Mouse (Mus musculus) intestine, embryonic 16.5 days (tissue): ENCODE data around the gene Ddx28. TPM values are rescaled to one million over a fixed set of nuclear protein-coding genes. Genes with fewer than 3 reads are reported as not detected.

Experiments used
- ATAC-seq: fragments of 200-750 bp; cut with Nextera tagmentation; 2 replicates; pipeline ENCODE4 v1.8.0; 2017; ENCODE audit warnings: moderate TSS enrichment, moderate library complexity
- H3K27ac ChIP-seq: fragments of 300-500 bp; sonication (generic); 2 replicates; pipeline ENCODE4 v1.5.1; 2014; ENCODE audit warnings: mild to moderate bottlenecking, low read length
- H3K27me3 ChIP-seq: fragments of 300-500 bp; sonication (generic); replicated peaks from 2 replicates; pipeline ENCODE4 v1.6.1; 2014; ENCODE audit warnings: low read length, control low read depth, mixed read lengths; ENCODE audit not compliant: control insufficient read depth, insufficient read depth
- H3K36me3 ChIP-seq: fragments of 300-500 bp; sonication (generic); 2 replicates; pipeline ENCODE4 v1.6.1; 2014; ENCODE audit warnings: low read length, control low read depth; ENCODE audit not compliant: control insufficient read depth, insufficient read depth
- H3K4me1 ChIP-seq: fragments of 300-500 bp; sonication (generic); 2 replicates; pipeline ENCODE4 v1.6.1; 2014; ENCODE audit warnings: low read length, control low read depth, mixed read lengths; ENCODE audit not compliant: control insufficient read depth, insufficient read depth
- H3K4me2 ChIP-seq: fragments of 300-500 bp; sonication (generic); 2 replicates; pipeline ENCODE4 v1.6.1; 2014; ENCODE audit warnings: low read depth, low read length, control low read depth
- H3K4me3 ChIP-seq: fragments of 300-500 bp; sonication (generic); 2 replicates; pipeline ENCODE4 v1.5.1; 2014; ENCODE audit warnings: mild to moderate bottlenecking, low read length
- H3K9ac ChIP-seq: fragments of 300-500 bp; sonication (generic); 2 replicates; pipeline ENCODE4 v1.6.1; 2014; ENCODE audit warnings: low read depth, low read length
- H3K9me3 ChIP-seq: fragments of 300-500 bp; sonication (generic); 2 replicates; pipeline ENCODE4 v1.6.1; 2016; ENCODE audit warnings: low read length, control low read depth; ENCODE audit not compliant: control insufficient read depth
- WGBS: fragments of 180-500 bp; shearing (Covaris S2); extraction: QIAGEN DNeasy Blood & Tissue Kit; methylation state at CpG from one replicate; pipeline ENCODE4 v1.1.7; 2014; 5-methylcytosine and 5-hydroxymethylcytosine counted together
- polyA plus RNA-seq: library from polyadenylated mRNA; unstranded; fragments of >200 nt; fragmentation: Nextera tagmentation; extraction: Ambion mirVana; gene quantifications from 2 replicates; pipeline ENCODE4 v1.2.1, GENCODE M21; 2015

The Ddx28 gene
- polyA plus RNA-seq, 1 experiment from 2014 or later: 15.1 TPM

DNA sequence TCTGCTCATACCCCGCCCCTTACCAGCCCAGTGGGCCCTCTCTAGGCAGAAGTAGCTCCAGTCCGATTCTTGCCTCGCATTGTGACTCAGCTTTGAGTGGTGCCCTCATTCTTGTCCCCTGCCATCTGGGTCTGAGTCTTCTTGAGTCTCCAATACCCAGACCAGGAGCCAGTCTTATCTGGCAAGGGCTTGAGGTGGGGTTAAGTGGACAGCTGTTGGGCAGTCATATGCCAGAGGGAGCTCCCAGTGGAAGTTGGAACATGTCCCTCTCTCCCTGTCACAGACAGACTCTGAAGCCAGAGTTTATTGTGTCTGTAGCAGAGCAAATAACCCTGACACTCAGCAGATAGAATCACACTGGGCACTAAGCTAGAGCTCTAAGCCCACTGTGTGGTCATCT, 39.4 kb upstream of the Ddx28 start:
- no peak for ATAC-seq
- Histone ChIP-seq H3K27ac (no peak overlapping the region), H3K4me2 (no peak overlapping the region), H3K4me1 (peaks cover 16% of the 10 kb centered on the region; the same call in 1 of the 2 replicates), H3K4me3 (no peak overlapping the region), H3K27me3 (no peaks in the 10 kb centered on the region), H3K36me3 (0 out of 2 replicates have a peak, but pooled peaks cover 3% of the 10 kb centered on the region), H3K9ac (no peak overlapping the region), H3K9me3 (no peaks in the 10 kb centered on the region)
- WGBS: 87% methylated on average over 3 of the region's 3 CpGs

- H3K9me3 ChIP-seq: no peaks in the 10 kb centered on the region
- H3K36me3 ChIP-seq: 0 out of 2 replicates have a peak, but pooled peaks cover 3% of the 10 kb centered on the region
- no peak overlapping the region for H3K9ac ChIP-seq
- H3K4me3 ChIP-seq: no peak overlapping the region
- H3K27me3 ChIP-seq: no peaks in the 10 kb centered on the region
- H3K27ac ChIP-seq: no peak overlapping the region
- WGBS: 87% methylated on average over 6 of the region's 6 CpGs
- ATAC-seq: no peak
- no peak overlapping the region for H3K4me2 ChIP-seq
- peaks cover 11% of the 10 kb centered on the region; the same call in 1 of the 2 replicates for H3K4me1 ChIP-seq
Observed at GRCm38 (mm10) chr8:106049840-106050239, 38.2 kb upstream of the Ddx28 start.

DNA sequence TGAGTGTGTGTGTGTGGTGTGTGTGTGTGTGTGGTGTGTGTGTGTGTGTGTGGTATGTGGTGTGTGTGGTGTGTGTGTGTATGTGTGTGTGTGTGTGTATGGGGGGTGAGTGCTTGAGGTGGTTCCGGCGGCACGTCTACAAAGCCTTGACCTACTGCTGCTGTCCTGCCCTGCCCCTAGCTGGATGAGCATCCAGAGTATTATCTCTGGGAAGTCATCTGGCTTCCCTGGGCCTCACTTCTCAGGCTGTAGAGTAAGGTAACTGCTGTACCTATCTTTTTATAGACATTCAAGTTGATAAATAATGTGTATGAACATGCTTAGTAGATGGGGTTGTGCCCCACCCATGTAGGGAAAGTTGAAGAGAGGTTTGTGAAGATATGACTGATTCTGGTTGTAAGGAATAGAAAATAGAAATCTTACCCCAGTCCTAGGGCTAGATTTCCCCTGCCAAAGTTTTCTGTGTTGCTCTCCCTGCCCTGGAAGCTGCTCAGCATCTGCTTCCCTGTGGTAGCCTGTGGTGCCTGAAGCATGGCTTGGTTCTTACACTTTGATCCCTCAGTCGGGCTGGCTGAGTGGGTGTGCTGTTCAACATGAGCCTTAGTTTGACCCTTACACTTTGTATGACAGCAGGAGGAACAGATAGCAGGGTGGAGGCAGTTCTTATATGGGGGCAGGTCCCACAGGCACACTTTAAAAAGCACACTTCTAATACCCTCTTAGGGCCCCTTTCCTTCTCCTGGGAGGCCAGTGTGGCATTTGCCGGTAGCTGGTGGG, 36.4 kb upstream of the Ddx28 start:
- 69% methylated on average over 5 of the region's 5 CpGs for WGBS
- Histone ChIP-seq H3K4me2 (peak overlapping the region; percentile 10; the same call in 1 of the 2 replicates), H3K27me3 (no peaks in the 10 kb centered on the region), H3K36me3 (0 out of 2 replicates have a peak, but pooled peaks cover 3% of the 10 kb centered on the region), H3K27ac (peak overlapping the region; percentile 65), H3K9me3 (no peaks in the 10 kb centered on the region), H3K4me3 (no peak overlapping the region), H3K9ac (no peak overlapping the region; the same call in 1 of the 2 replicates), H3K4me1 (peaks cover 11% of the 10 kb centered on the region; the same call in 1 of the 2 replicates)
- ATAC-seq: peak; percentile 86

DNA sequence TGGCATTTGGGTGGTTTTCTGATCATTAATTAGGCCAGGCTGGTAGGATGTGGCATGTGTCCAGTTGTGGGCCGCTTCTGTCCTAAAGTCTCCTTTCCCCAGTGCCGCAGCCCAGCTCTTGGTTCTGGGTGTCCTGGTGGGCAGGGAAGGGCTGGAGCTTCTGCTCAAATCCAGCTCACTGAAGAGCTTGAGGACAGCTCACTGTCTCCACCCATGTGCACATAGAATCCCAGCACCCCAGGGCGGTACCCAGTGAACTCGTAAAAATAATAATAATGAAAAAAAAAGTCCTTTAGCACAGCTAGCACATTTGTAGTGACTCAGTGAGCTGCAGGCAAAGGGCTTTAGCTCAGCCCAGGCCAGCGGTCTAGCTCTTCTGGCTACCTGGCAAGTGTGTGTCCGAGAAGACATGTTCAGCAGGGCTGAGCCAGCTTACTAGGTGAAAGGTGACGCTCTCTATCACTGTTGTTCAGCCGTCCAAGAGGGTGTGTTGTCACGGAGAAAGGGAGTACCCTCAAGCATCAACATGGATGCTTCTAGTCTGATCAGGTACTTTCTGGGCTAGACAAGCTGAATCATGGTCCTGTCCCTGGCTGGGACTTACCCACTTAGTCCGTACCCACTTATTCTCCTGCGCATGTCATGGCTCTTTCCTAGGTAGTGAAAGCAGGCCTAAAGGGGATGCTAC, 35.3 kb upstream of the Ddx28 start:
- 0 out of 2 replicates have a peak, but pooled peaks cover 3% of the 10 kb centered on the region for H3K36me3 ChIP-seq
- H3K4me3 ChIP-seq: no peak overlapping the region
- no peak overlapping the region for H3K27ac ChIP-seq
- H3K9ac ChIP-seq: no peak overlapping the region
- H3K27me3 ChIP-seq: no peaks in the 10 kb centered on the region
- ATAC-seq: peak; percentile 17; the same call in 1 of the 2 replicates
- H3K4me2 ChIP-seq: no peak overlapping the region
- H3K4me1 ChIP-seq: peaks cover 7% of the 10 kb centered on the region; the same call in 1 of the 2 replicates
- WGBS: 90% methylated on average over 11 of the region's 11 CpGs
- no peaks in the 10 kb centered on the region for H3K9me3 ChIP-seq

- Histone ChIP-seq H3K27ac (no peak overlapping the region), H3K4me3 (no peak overlapping the region), H3K9ac (no peak overlapping the region), H3K4me1 (peaks cover 7% of the 10 kb centered on the region; the same call in 1 of the 2 replicates), H3K36me3 (no peaks in the 10 kb centered on the region), H3K9me3 (no peaks in the 10 kb centered on the region), H3K4me2 (no peak overlapping the region), H3K27me3 (no peaks in the 10 kb centered on the region)
- peak; percentile 27; the same call in 1 of the 2 replicates for ATAC-seq
- 67% methylated on average over 3 of the region's 3 CpGs for WGBS
Observed at GRCm38 (mm10) chr8:106044151-106044550, 32.5 kb upstream of the Ddx28 start.

- no peak for ATAC-seq
- Histone ChIP-seq H3K9me3 (no peaks in the 10 kb centered on the region), H3K4me2 (no peak overlapping the region), H3K27me3 (no peaks in the 10 kb centered on the region), H3K4me1 (0 out of 2 replicates have a peak, but pooled peaks cover under 1% of the 10 kb centered on the region), H3K27ac (no peak overlapping the region), H3K4me3 (no peak overlapping the region), H3K9ac (no peak overlapping the region), H3K36me3 (no peaks in the 10 kb centered on the region)
- WGBS: 73% methylated on average over 2 of the region's 2 CpGs
Observed at GRCm38 (mm10) chr8:106043055-106043454, 31.4 kb upstream of the Ddx28 start.

- peak; percentile 55; the same call in 1 of the 2 replicates for ATAC-seq
- Histone ChIP-seq H3K9ac (0 out of 2 replicates have a peak overlapping the region, but pooled peaks have one; percentile 3), H3K4me3 (no peak overlapping the region), H3K27ac (no peak overlapping the region), H3K4me1 (no peaks in the 10 kb centered on the region), H3K36me3 (no peaks in the 10 kb centered on the region), H3K4me2 (no peak overlapping the region), H3K9me3 (no peaks in the 10 kb centered on the region), H3K27me3 (no peaks in the 10 kb centered on the region)
- 59% methylated on average over 4 of the region's 4 CpGs for WGBS
Observed at GRCm38 (mm10) chr8:106040218-106040617, 28.5 kb upstream of the Ddx28 start.

DNA sequence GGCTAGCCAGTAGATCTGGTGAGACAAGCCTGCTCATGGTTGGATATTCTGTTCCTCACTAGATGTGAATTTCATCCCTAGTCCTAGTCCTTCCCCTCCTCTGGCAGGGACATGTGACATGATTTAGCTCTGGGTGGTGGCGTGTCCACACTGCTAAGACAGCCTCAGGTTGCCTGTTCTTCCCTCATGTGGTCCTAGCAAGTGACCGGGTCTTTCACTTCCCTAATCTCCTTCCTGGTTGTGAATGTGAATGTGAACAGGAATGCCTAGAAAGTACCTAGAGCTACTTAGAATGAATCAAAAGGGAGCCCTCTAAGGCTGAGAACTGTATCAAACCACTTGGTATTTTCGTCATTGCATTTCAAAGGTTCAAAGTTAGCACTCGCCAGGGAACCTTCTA, 27.9 kb upstream of the Ddx28 start:
- WGBS: 78% methylated on average over 4 of the region's 4 CpGs
- ATAC-seq: no peak
- Histone ChIP-seq H3K4me3 (no peak overlapping the region), H3K27me3 (no peaks in the 10 kb centered on the region), H3K9me3 (no peaks in the 10 kb centered on the region), H3K9ac (no peak overlapping the region), H3K36me3 (no peaks in the 10 kb centered on the region), H3K4me2 (no peak overlapping the region), H3K4me1 (no peaks in the 10 kb centered on the region), H3K27ac (no peak overlapping the region)

DNA sequence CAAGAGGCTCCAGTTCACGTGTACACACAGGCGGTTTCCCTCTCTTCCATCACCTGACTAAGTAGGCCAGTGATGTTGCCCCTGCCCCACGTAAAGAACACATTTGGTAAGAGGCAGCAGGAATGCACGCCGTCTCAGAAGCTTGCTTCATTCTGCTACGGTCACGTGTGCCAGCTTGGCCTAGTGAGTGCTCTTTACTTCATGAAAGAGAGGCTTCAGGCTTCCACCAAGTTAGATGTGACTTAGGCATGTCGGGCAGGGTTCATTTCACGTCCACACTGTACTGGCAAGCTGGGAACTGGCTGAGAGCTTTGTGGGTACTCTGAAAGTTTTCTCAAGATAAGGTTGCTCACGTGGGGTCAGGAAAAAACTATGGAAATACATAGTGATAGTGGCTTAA, 27.0 kb upstream of the Ddx28 start:
- no peak overlapping the region for H3K9ac ChIP-seq
- ATAC-seq: no peak
- H3K4me2 ChIP-seq: no peak overlapping the region
- H3K4me1 ChIP-seq: no peaks in the 10 kb centered on the region
- no peak overlapping the region for H3K27ac ChIP-seq
- H3K9me3 ChIP-seq: no peaks in the 10 kb centered on the region
- no peak overlapping the region for H3K4me3 ChIP-seq
- no peaks in the 10 kb centered on the region for H3K27me3 ChIP-seq
- WGBS: 89% methylated on average over 10 of the region's 10 CpGs
- no peaks in the 10 kb centered on the region for H3K36me3 ChIP-seq
